Mouse (Mus musculus) heart, postnatal 0 days (tissue): ENCODE results near the gene Pstpip1.

Source experiments
- CTCF ChIP-seq: IDR thresholded peaks from 2 replicates; pipeline ENCODE4 v1.5.1; 2016; ENCODE audit warnings: antibody characterized with exemption, control low read depth, low read depth
- EP300 ChIP-seq: IDR thresholded peaks from 2 replicates; pipeline ENCODE4 v1.6.1; 2016; ENCODE audit warnings: antibody characterized with exemption, low read depth

DNA sequence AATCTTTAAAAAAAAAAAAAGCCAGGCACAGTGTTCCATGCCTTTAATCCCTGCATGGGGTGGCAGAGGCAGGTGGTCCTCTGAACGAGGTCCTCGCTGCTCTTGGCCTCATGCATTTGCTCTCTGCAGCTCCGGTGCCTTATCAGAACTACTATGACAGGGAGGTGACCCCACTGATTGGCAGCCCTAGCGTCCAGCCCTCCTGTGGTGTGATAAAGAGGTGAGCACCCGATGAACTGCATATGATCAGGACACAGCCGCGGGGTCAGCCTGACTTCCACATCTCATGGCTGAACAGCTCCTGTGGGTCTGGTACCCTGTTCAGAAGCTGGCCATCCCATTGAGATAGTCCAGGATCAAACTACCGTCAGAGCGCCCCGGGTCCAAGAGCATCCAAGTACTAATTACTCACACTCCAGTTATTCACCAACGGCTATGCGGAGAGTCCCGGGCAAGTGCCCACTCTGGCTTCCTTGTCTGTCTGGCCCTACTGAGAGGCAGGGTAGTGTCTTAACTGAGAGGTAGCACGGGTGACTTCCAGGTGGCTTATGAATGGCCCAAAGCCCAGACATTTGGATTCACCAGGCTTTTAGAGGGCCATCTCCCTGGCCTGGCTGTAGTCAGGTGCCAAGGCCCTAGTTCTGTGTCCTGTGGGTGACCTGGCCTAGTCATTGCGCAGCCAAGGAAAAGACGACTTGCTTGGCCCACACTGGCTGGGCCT is 36.9 kb downstream of the Pstpip1 start:
- TF ChIP-seq CTCF (no peak), EP300 (no peak)
